Mouse (Mus musculus) spleen, adult 2 months (tissue): Measurements from ENCODE around the gene Smad5. TPM values are rescaled to one million over a fixed set of nuclear protein-coding genes. Genes with fewer than 3 reads are reported as not detected.
A peak's percentile ranks its signal among the peaks of the same experiment; 100 is the strongest.

ENCODE experiments used
- DNase-seq, 2 experiments: peaks; one replicate each; pipeline versions ENCODE4 v3.0.0 to v3.0.0-alpha.2; 2012 to 2021; ENCODE audit warnings: low spot score in 2 of 2, low read depth in 1 of 2
- H3K27ac ChIP-seq: fragments of 200-500 bp; 2 replicates; pipeline ENCODE4 v1.5.1; 2012; ENCODE audit warnings: low read length, inconsistent platforms; ENCODE audit not compliant: insufficient read depth
- H3K27me3 ChIP-seq: fragments of 200-500 bp; 2 replicates; pipeline ENCODE4 v1.6.1; 2012; ENCODE audit warnings: mild to moderate bottlenecking, moderate library complexity, low read length, inconsistent platforms; ENCODE audit not compliant: control insufficient read depth, insufficient read depth
- H3K36me3 ChIP-seq: fragments of 200-500 bp; 2 replicates; pipeline ENCODE4 v1.6.1; 2012; ENCODE audit warnings: mild to moderate bottlenecking, low read length, inconsistent platforms; ENCODE audit not compliant: control insufficient read depth, insufficient read depth
- H3K4me1 ChIP-seq: fragments of 200-500 bp; 2 replicates; pipeline ENCODE4 v1.6.1; 2011; ENCODE audit warnings: inconsistent platforms; ENCODE audit not compliant: control insufficient read depth, insufficient read depth, insufficient read length
- H3K4me3 ChIP-seq: fragments of 200-500 bp; 2 replicates; pipeline ENCODE4 v1.5.1; 2011; ENCODE audit warnings: mild to moderate bottlenecking, inconsistent platforms; ENCODE audit not compliant: insufficient read depth, insufficient read length; ENCODE audit errors: extremely low read depth
- CTCF ChIP-seq: fragments of 200-500 bp; IDR thresholded peaks from 2 replicates; pipeline ENCODE4 v1.5.1; 2011; ENCODE audit warnings: mild to moderate bottlenecking, inconsistent platforms; ENCODE audit not compliant: insufficient read depth, insufficient read length, insufficient replicate concordance; ENCODE audit errors: extremely low read depth
- POLR2A ChIP-seq: fragments of 200-500 bp; IDR thresholded peaks from 2 replicates; pipeline ENCODE4 v1.6.1; 2011; ENCODE audit warnings: low read depth, low read length, inconsistent platforms
- WGBS: fragments of 180-500 bp; shearing (Covaris S2); methylation state at CpG from one replicate; pipeline ENCODE4 v1.1.7; 2018; 5-methylcytosine and 5-hydroxymethylcytosine counted together
- polyA plus RNA-seq: library from polyadenylated mRNA; depleted of rRNA; stranded (reverse); fragments of >200 nt; gene quantifications from 2 replicates; pipeline ENCODE4 v1.2.3, GENCODE M21; 2012

Smad5 gene
- polyA plus RNA-seq, 1 experiment = 12.0 TPM

- no peaks in the 10 kb centered on the region for H3K27me3 ChIP-seq
Observed at GRCm38 (mm10) chr13:56700981-56701380, 1.8 kb upstream of the Smad5 start.

DNA sequence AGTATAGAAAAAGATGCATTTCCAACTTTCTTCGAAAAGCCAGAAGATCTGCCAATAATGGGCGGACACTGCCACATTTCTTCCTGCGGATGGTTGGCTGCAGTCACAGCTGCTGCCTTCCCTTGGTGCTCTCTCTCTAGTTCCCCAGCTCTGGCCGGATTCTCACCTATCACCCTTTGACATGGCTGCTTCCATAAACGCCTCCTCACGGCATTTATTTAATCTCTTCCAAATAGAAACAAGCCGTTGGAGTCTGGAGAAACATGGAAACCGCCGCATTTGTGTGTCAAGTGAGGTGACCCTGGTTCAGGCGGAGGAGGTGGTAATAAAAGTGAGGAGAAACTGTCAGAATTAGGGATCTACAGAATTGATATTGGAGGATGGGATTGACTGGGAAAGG, 886 bp upstream of the Smad5 start:
- H3K27me3 ChIP-seq = no peaks in the 10 kb centered on the region
- no peak for DNase-seq
- TF ChIP-seq POLR2A = no peak
- TF ChIP-seq CTCF = no peak
- no peak overlapping the region for H3K4me3 ChIP-seq
- peaks cover 12% of the 10 kb centered on the region; the same call in 1 of the 2 replicates for H3K4me1 ChIP-seq
- no peaks in the 10 kb centered on the region for H3K36me3 ChIP-seq
- H3K27ac ChIP-seq = no peak overlapping the region
- 87% methylated on average over 10 of the region's 10 CpGs for WGBS

More at GRCm38 (mm10) chr13:56700981-56701380, 1.8 kb upstream of the Smad5 start:
- H3K36me3 ChIP-seq = no peaks in the 10 kb centered on the region
- TF ChIP-seq CTCF (no peak), POLR2A (no peak)
- no peak for DNase-seq
- peaks cover 12% of the 10 kb centered on the region; the same call in 1 of the 2 replicates for H3K4me1 ChIP-seq
- H3K27ac ChIP-seq = no peak overlapping the region
- no peak overlapping the region for H3K4me3 ChIP-seq
- WGBS = 81% methylated on average over 1 of the region's 1 CpGs

DNA sequence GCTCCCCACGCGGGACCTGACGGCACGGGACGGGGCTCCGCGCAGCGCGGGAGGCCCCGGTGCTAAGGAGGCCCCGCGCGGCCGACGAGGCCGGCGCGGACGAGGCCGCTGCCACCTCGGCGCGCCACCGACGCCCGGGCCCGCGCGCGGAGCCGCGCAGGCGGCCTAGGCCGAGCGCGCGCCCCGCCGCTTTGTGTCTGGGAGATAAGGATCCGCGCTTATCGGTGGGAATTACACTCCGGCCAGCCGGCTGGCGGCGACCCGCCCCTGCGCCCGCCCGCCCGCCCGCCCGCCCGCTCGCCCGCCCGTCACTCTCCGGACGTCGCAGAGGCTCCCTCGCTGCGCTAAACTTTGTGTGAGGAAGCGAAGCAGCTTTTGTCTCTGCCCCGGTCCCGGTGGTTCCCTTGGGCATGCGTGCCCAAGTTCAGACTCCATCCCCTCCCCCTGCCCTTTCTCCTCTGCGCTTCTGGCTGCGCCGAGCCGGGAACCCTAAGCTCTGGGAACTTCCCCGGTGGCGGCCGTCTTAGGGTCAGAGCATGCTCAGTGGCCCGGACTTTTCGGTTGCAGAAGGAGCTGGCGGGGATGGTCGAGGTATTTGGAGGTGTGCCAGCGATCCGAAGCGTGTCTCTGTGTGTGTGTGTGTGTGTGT, 536 bp downstream of the Smad5 start:
- peaks cover 12% of the 10 kb centered on the region; the same call in 1 of the 2 replicates for H3K4me1 ChIP-seq
- TF ChIP-seq POLR2A (0 out of 2 replicates have a peak, but pooled peaks have one; percentile 2), CTCF (no peak)
- H3K4me3 ChIP-seq = peak overlapping the region; percentile 93
- H3K27ac ChIP-seq = peak overlapping the region; percentile 90
- H3K27me3 ChIP-seq = no peaks in the 10 kb centered on the region
- H3K36me3 ChIP-seq = no peaks in the 10 kb centered on the region
- DNase-seq = peak; percentile 21 to 55
- WGBS = 2% methylated on average over 69 of the region's 80 CpGs

DNA sequence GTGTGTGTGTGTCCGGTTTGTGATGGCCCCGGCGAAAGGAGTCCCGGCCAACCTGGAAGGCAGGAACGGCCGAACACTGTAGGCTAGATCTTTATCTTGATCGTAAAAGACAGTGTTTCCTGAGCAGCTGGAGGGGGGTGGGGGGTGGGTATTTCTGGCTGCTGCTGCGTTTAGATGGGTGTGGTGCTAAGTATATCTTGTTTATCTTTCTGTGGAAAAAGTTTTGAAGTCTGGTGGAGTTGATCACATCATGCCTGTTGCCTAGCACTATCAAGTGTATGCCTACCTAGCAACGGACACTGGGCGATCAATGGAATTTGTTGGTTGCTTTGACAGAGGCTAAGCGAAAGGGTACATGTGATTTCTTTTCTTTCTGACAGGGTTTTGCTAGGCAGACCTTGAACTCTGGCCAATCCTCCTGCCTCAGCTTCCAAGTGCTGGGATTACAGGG, 1.1 kb downstream of the Smad5 start:
- DNase-seq = peak in 1 of 2 experiments; percentile 70
- peak overlapping the region; percentile 93 for H3K4me3 ChIP-seq
- TF ChIP-seq POLR2A (no peak), CTCF (no peak)

DNA sequence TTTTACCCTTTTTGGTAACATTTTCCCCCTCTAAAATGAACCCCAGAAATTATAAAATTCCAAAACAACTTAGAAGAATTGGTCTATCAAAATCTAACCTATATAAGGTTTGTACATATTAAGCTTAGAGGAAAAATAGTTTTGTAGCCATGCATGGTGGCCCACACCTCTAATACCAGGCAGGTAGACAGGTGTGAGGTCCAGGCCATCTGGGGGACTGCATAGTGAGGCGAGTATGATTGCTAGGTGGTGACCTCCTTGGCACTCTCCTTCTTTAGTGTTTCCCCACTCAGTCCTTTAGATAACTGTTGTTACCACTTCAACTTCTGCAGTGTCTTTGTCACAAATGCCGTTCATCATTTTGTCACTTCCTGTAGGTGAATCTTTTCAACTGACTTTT, 1.8 kb downstream of the Smad5 start:
- no peak for DNase-seq
- Histone ChIP-seq H3K4me1 (peaks cover 12% of the 10 kb centered on the region; the same call in 1 of the 2 replicates), H3K27ac (no peak overlapping the region), H3K27me3 (no peaks in the 10 kb centered on the region), H3K4me3 (no peak overlapping the region), H3K36me3 (no peaks in the 10 kb centered on the region)
- TF ChIP-seq POLR2A = no peak
- TF ChIP-seq CTCF = no peak
- WGBS = 51% methylated on average over 2 of the region's 2 CpGs

More for the DNA sequence above, 1.1 kb downstream of the Smad5 start:
- Histone ChIP-seq H3K36me3 (no peaks in the 10 kb centered on the region), H3K27me3 (no peaks in the 10 kb centered on the region), H3K27ac (peak overlapping the region; percentile 90), H3K4me1 (peaks cover 12% of the 10 kb centered on the region; the same call in 1 of the 2 replicates)
- WGBS = 2% methylated on average over 11 of the region's 11 CpGs

GRCm38 (mm10) chr13:56707111-56707510, 4.3 kb downstream of the Smad5 start:
- Histone ChIP-seq H3K36me3 (no peaks in the 10 kb centered on the region), H3K4me3 (no peak overlapping the region), H3K27ac (no peak overlapping the region), H3K4me1 (peaks cover 16% of the 10 kb centered on the region; the same call in 1 of the 2 replicates), H3K27me3 (no peaks in the 10 kb centered on the region)
- DNase-seq = no peak
- WGBS = 96% methylated on average over 4 of the region's 4 CpGs
- TF ChIP-seq POLR2A = no peak
- TF ChIP-seq CTCF = no peak

DNA sequence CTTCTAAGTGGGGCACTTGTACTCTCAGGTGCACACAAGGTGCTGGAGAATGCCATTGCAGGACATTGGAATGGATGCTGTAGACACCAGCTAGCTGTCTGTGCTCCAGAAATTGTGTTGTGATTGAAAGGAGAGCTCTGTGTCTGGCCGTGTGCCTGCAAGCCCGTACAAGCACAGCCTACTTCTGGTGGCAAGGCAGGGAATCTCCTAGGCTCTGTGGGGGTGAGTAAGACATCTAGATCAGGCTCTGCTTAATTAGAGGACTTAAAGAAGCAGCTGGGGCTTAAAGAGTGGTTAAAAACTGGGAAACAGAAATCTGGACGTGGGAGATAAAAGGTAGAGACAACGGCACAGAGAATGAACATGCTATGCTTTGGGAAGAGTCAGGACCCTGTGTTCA, 4.8 kb downstream of the Smad5 start:
- no peak overlapping the region for H3K4me3 ChIP-seq
- peaks cover 16% of the 10 kb centered on the region; the same call in 1 of the 2 replicates for H3K4me1 ChIP-seq
- TF ChIP-seq POLR2A (no peak), CTCF (no peak)
- no peaks in the 10 kb centered on the region for H3K36me3 ChIP-seq
- no peak for DNase-seq
- no peak overlapping the region for H3K27ac ChIP-seq
- H3K27me3 ChIP-seq = no peaks in the 10 kb centered on the region
- WGBS = 85% methylated on average over 4 of the region's 4 CpGs
